ENCODE assay signal across 9 mouse cellular contexts in genomic region chr7:111370421-111370887, GRCm38 (mm10).
DNase-seq lines count a peak whose midpoint lies in the region; ATAC-seq and TF ChIP-seq lines count a peak whose summit lies in the region.
"Had no signal": no experiment of that assay in that cellular context is flagged by ENCODE, and none has a peak within 500 bp of the region (broad histone marks: within the 10 kb centered on the region; RNA-seq: fewer than 3 reads in every experiment).

No protein-coding gene starts in this region.

- no peaks in the 10 kb centered on the region for H3K36me3 ChIP-seq in heart, embryonic 10.5 days
- no peaks in the 10 kb centered on the region for H3K36me3 ChIP-seq in heart, postnatal 0 days (replicated peaks; ENCODE audit: control insufficient read depth, insufficient read depth, low read length)
- H3K36me3 ChIP-seq in lung, postnatal 0 days (ENCODE audit: insufficient read depth, low read length), result no peaks in the 10 kb centered on the region

- peaks cover 6% of the 10 kb centered on the region; the same call in 1 of the 2 replicates for H3K4me1 ChIP-seq in heart, embryonic 10.5 days
- H3K4me1 ChIP-seq in heart, postnatal 0 days (ENCODE audit: control insufficient read depth, insufficient read depth), result peaks cover 18% of the 10 kb centered on the region
- H3K4me1 ChIP-seq in lung, postnatal 0 days (ENCODE audit: insufficient read depth, low read depth, low read length), result no peaks in the 10 kb centered on the region

- peak; percentile 38 to 59 for DNase-seq in heart, adult 18-20 months
- no peak for DNase-seq in heart, embryonic 10.5 days (ENCODE audit: low spot score)
- peak; percentile 9 for DNase-seq in urinary bladder, postnatal 14 days (ENCODE audit: low spot score)
- no peak for DNase-seq in urinary bladder, adult 2 months (ENCODE audit: low spot score)
- peak; percentile 33 for DNase-seq in heart, postnatal 0 days (ENCODE audit: low spot score)
- no peak for DNase-seq in lung, postnatal 0 days (ENCODE audit: low spot score)
- DNase-seq in lung, postnatal 14 days, result no peak
- DNase-seq in spleen, postnatal 4 days (ENCODE audit: low spot score in 2 of 2), result no peak
- DNase-seq: lung, adult 2 months had no signal

- no peaks in the 10 kb centered on the region; the same call in 1 of the 2 replicates for H3K27me3 ChIP-seq in heart, embryonic 10.5 days (ENCODE audit: insufficient read depth, poor library complexity, severe bottlenecking)
- H3K27me3 ChIP-seq in heart, postnatal 0 days (ENCODE audit: control insufficient read depth, insufficient read depth, low read length), result no peaks in the 10 kb centered on the region
- H3K27me3 ChIP-seq in lung, postnatal 0 days (replicated peaks; ENCODE audit: insufficient read depth, low read length), result no peaks in the 10 kb centered on the region

- no peaks in the 10 kb centered on the region for H3K9me3 ChIP-seq in heart, embryonic 10.5 days
- no peaks in the 10 kb centered on the region for H3K9me3 ChIP-seq in heart, postnatal 0 days (replicated peaks; ENCODE audit: control insufficient read depth, low read length)
- H3K9me3 ChIP-seq in lung, postnatal 0 days (ENCODE audit: low read length), result no peaks in the 10 kb centered on the region

- TF ChIP-seq CTCF in heart, postnatal 0 days (IDR thresholded peaks at IDR 0.05; ENCODE audit: low read depth), result no peak
- no peak for TF ChIP-seq CTCF in lung, postnatal 0 days (IDR thresholded peaks at IDR 0.05)

- no peak overlapping the region for H3K4me2 ChIP-seq in heart, postnatal 0 days (ENCODE audit: low read depth, low read length)
- no peak overlapping the region for H3K4me2 ChIP-seq in lung, postnatal 0 days (replicated peaks; ENCODE audit: low read depth, low read length)

- ATAC-seq in heart, postnatal 0 days (ENCODE audit: insufficient read depth, low read depth), result peak; percentile 58
- no peak for ATAC-seq in lung, postnatal 0 days

- 59% methylated on average over 2 of the region's 2 CpGs for WGBS in heart, embryonic 10.5 days
- WGBS in heart, postnatal 0 days, result 2% methylated on average over 2 of the region's 2 CpGs
- 11% methylated on average over 2 of the region's 2 CpGs for WGBS in lung, postnatal 0 days

- TF ChIP-seq EP300 in heart, postnatal 0 days (IDR thresholded peaks at IDR 0.05; ENCODE audit: low read depth), result no peak
- no peak for TF ChIP-seq EP300 in lung, postnatal 0 days (IDR thresholded peaks at IDR 0.05)

- no peak overlapping the region for H3K4me3 ChIP-seq in heart, embryonic 10.5 days
- H3K4me3 ChIP-seq in heart, postnatal 0 days (ENCODE audit: low read depth, low read length), result no peak overlapping the region
- no peak overlapping the region for H3K4me3 ChIP-seq in lung, postnatal 0 days (ENCODE audit: low read depth, low read length)

- no peak overlapping the region for H3K27ac ChIP-seq in heart, embryonic 10.5 days
- peak overlapping the region; percentile 43; the same call in 1 of the 2 replicates for H3K27ac ChIP-seq in heart, postnatal 0 days (ENCODE audit: low read depth)
- no peak overlapping the region for H3K27ac ChIP-seq in lung, postnatal 0 days (ENCODE audit: low read length)

- 0 out of 2 replicates have a peak overlapping the region, but pooled peaks have one; percentile 5 for H3K9ac ChIP-seq in heart, postnatal 0 days (replicated peaks; ENCODE audit: low read depth, low read length)
- H3K9ac ChIP-seq in lung, postnatal 0 days (replicated peaks; ENCODE audit: low read depth), result no peak overlapping the region

Comparison
In these comparisons a context has a peak if more than half of its experiments do, and no peak if none do; other contexts are left out.
1. DNase-seq: peak in heart, adult 18-20 months (2 of 2), urinary bladder, postnatal 14 days (single experiment) and heart, postnatal 0 days (single experiment); none in heart, embryonic 10.5 days (single experiment), urinary bladder, adult 2 months (single experiment), lung, postnatal 0 days (single experiment), lung, postnatal 14 days (single experiment) and spleen, postnatal 4 days (0 of 2).